Mouse (Mus musculus): ENCODE data around the gene Cpa3. TPM values are rescaled to one million over a fixed set of nuclear protein-coding genes. Genes with fewer than 3 reads are reported as not detected.

Cpa3 gene
- total RNA-seq, 2 experiments from 2014 or later, result 2.8 to 4.6 TPM

Small RNA genes lying within 50 kb of the gene (microRNA-seq; reads per million reads assigned to microRNA genes)
- 0.74 to 1.1 reads per million in 2 experiments for gene Mir7007 (ENCODE audit: borderline replicate concordance in 2 of 2)

Other genes starting within 250 kb of the Cpa3 start
- gene Hps3, start 206.9 kb downstream of the Cpa3 start, total RNA-seq (2021), result 1 to 10 TPM; 3.9 to 4.7 TPM
- gene Hltf, start 184.4 kb downstream of the Cpa3 start, total RNA-seq (2021), result 1 to 10 TPM; 3.2 to 5.0 TPM
- gene Gyg, start 86.9 kb downstream of the Cpa3 start, total RNA-seq (2021), result 100 to 1,000 TPM; 309 to 334 TPM
- under 1 TPM in 1 of 2 experiments, not detected in 1; 0.24 TPM for gene Cpb1, start 33.6 kb upstream of the Cpa3 start, total RNA-seq (2021)
- gene Agtr1b, start 125.0 kb upstream of the Cpa3 start, total RNA-seq (2021), result under 1 TPM in 1 of 2 experiments, not detected in 1; 0.15 TPM